Mouse (Mus musculus): Measurements from ENCODE around the gene Ptprc. TPM values are rescaled to one million over a fixed set of nuclear protein-coding genes. Genes with fewer than 3 reads are reported as not detected.

The Ptprc gene
- total and polyA plus RNA-seq, 3 experiments = 13.1 to 15.1 TPM; not detected in 1

DNA sequence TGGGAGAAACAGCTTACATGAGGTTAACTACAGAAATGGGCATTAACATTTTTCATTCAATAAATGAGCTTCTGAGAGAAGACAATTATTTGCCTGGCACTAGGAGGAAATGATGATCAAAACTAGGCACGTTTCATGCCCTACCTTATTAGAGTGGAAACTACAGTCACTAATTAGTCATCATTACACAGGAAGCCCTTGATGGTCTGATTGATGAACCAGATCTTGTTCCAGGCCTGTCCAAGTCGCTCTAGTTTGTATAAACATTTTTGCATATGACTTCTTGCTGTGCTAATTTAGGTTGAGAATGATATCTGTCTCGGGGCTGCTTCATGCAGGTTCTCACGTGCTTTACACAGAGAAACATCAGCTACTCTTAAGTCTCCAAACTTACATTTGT, 10.4 kb upstream of the Ptprc start:
- H3K4me1 ChIP-seq (ENCODE audit: control insufficient read depth in 1 of 2, insufficient read depth in 2 of 2, low read length in 2 of 2) = no peaks in the 10 kb centered on the region
- H3K9me3 ChIP-seq (replicated peaks; ENCODE audit: insufficient read depth, low read length) = no peaks in the 10 kb centered on the region
- no peak overlapping the region for H3K4me3 ChIP-seq (ENCODE audit: control insufficient read depth in 1 of 2, insufficient read depth in 1 of 2, low read depth in 2 of 2, low read length in 2 of 2)
- no peaks in the 10 kb centered on the region for H3K36me3 ChIP-seq (ENCODE audit: control insufficient read depth in 1 of 2, insufficient read depth in 2 of 2, low read length in 2 of 2)
- H3K27me3 ChIP-seq (ENCODE audit: control insufficient read depth in 1 of 2, insufficient read depth in 2 of 2, low read length in 2 of 2) = no peaks in the 10 kb centered on the region
- H3K79me2 ChIP-seq (ENCODE audit: control insufficient read depth, insufficient read depth, low read length, poor library complexity) = no peaks in the 10 kb centered on the region
- H3K9ac ChIP-seq (ENCODE audit: control insufficient read depth, low read depth, low read length, poor library complexity, severe bottlenecking) = no peak overlapping the region
- no peak for DNase-seq (ENCODE audit: low read depth, low spot score)
- TF ChIP-seq MAZ (IDR thresholded peaks at IDR 0.05; ENCODE audit: low read depth, low read length) (no peak), ZC3H11A (IDR thresholded peaks at IDR 0.05; ENCODE audit: low read depth, low read length) (no peak), RAD21 (IDR thresholded peaks at IDR 0.05; ENCODE audit: low read depth, low read length) (no peak), ZKSCAN1 (IDR thresholded peaks at IDR 0.05; ENCODE audit: low read depth, low read length) (no peak), GABPA (IDR thresholded peaks at IDR 0.05; ENCODE audit: low read depth, low read length) (no peak)
- no peak overlapping the region for H3K27ac ChIP-seq (ENCODE audit: control insufficient read depth, low read depth, low read length)

DNA sequence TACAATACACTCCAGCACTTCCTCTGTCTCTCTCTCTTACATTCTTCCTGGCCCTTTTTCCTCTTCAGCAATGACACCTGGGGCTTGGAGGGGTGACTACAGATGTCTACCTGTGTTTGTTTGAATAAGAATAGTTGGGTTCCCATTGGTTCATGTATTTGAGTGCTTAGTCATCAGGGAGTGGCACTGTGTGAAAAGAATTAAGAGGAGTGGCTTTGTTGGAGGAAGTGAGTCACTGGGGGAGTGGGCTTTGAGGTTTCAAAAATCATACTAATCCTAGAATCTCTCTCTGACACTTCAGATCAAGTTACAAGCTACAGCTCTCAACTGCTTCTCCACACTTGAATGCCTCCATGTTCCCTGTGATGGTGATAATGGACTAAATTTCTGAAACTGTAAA, 4.6 kb upstream of the Ptprc start:
- Histone ChIP-seq H3K27me3 (ENCODE audit: control insufficient read depth in 1 of 2, insufficient read depth in 2 of 2, low read length in 2 of 2) (no peaks in the 10 kb centered on the region), H3K9me3 (replicated peaks; ENCODE audit: insufficient read depth, low read length) (no peaks in the 10 kb centered on the region)

DNA sequence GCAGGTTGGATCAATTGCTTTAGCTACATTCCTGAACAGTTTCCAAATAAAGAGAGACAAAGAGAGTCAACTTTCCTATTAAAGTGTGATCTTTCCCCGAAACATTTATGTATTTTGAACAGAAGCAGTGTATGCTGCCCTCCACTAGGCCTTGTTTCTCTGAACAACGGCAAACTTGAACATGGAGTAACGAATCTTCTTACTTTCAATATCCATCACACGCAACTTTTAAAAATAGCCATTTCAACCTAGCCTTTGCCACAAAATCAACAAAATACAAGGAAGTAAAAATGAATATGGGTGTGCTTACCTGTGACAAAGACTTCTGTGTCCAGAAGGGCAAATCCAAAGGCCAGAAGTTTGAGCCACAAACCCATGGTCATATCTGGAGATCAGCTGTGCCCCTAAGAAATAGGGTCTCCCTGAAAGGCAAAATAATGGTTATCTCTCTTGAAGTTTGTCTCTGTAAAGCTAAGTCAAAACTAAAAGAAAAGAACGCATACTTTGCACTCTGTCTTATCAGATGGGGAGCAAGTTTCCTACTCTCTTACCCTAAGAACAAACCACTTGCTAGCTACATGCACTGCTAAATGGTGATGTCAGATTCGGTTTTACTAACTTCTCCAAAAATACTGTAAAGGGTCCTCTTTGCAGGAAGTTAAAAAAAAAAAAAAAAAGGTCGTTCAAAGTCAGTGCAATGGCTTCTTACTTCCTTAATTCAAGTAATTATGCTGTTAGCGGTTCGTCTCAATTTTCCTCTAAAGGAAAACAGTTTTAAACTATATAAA, 609 bp downstream of the Ptprc start:
- peaks cover 11% of the 10 kb centered on the region for H3K79me2 ChIP-seq (ENCODE audit: control insufficient read depth, insufficient read depth, low read length, poor library complexity)
- H3K9me3 ChIP-seq (replicated peaks; ENCODE audit: insufficient read depth, low read length) = no peaks in the 10 kb centered on the region
- H3K36me3 ChIP-seq (ENCODE audit: control insufficient read depth in 1 of 2, insufficient read depth in 2 of 2, low read length in 2 of 2) = peaks cover 0 to 11% of the 10 kb centered on the region in 2 experiments; a peak in 2 of 4 replicates
- peak; percentile 88 for DNase-seq (ENCODE audit: low read depth, low spot score)
- H3K4me1 ChIP-seq (ENCODE audit: control insufficient read depth in 1 of 2, insufficient read depth in 2 of 2, low read length in 2 of 2) = peaks cover 5 to 7% of the 10 kb centered on the region in 2 experiments
- H3K27me3 ChIP-seq (ENCODE audit: control insufficient read depth in 1 of 2, insufficient read depth in 2 of 2, low read length in 2 of 2) = no peaks in the 10 kb centered on the region
- H3K4me3 ChIP-seq (ENCODE audit: control insufficient read depth in 1 of 2, insufficient read depth in 1 of 2, low read depth in 2 of 2, low read length in 2 of 2) = peak overlapping the region; percentile 68 to 76
- H3K27ac ChIP-seq (ENCODE audit: control insufficient read depth, low read depth, low read length) = peak overlapping the region; percentile 89
- peak overlapping the region; percentile 72 for H3K9ac ChIP-seq (ENCODE audit: control insufficient read depth, low read depth, low read length, poor library complexity, severe bottlenecking)
- TF ChIP-seq MYB (IDR thresholded peaks at IDR 0.05; ENCODE audit: low read depth, low read length) (no peak), MAX (IDR thresholded peaks at IDR 0.05; ENCODE audit: low read length) (no peak), USF1 (IDR thresholded peaks at IDR 0.05; ENCODE audit: low read depth, low read length) (no peak), POLR2A (IDR thresholded peaks at IDR 0.05; ENCODE audit: control insufficient read depth in 1 of 2, insufficient read depth in 1 of 2, low read depth in 1 of 2, low read length in 2 of 2, poor library complexity in 1 of 2) (peak in 1 of 2 experiments; percentile 45; a peak in 1 of 4 replicates), USF2 (IDR thresholded peaks at IDR 0.05; ENCODE audit: borderline replicate concordance in 1 of 2, insufficient read depth in 1 of 2, low read depth in 1 of 2, low read length in 2 of 2) (no peak), BHLHE40 (IDR thresholded peaks at IDR 0.05; ENCODE audit: borderline replicate concordance, low read depth, low read length) (no peak), GATA1 (IDR thresholded peaks at IDR 0.05; ENCODE audit: low read depth, low read length) (peak; percentile 88), MEF2A (IDR thresholded peaks at IDR 0.05; ENCODE audit: extremely low read depth, insufficient replicate concordance, low read depth, low read length, poor library complexity, severe bottlenecking) (no peak), EP300 (IDR thresholded peaks at IDR 0.05; ENCODE audit: low read depth in 1 of 2, low read length in 2 of 2) (peak; percentile 31 to 58; a peak in 3 of 4 replicates), POLR2AphosphoS2 (IDR thresholded peaks at IDR 0.05; ENCODE audit: low read length) (no peak), RAD21 (IDR thresholded peaks at IDR 0.05; ENCODE audit: low read depth, low read length) (no peak), RCOR1 (IDR thresholded peaks at IDR 0.05; ENCODE audit: low read depth, low read length) (peak; percentile 65; the same call in 1 of the 2 replicates), NRF1 (IDR thresholded peaks at IDR 0.05; ENCODE audit: insufficient read depth, low read depth, low read length, poor library complexity, severe bottlenecking) (no peak)

More for the DNA sequence above, 4.6 kb upstream of the Ptprc start:
- no peak overlapping the region for H3K4me3 ChIP-seq (ENCODE audit: control insufficient read depth in 1 of 2, insufficient read depth in 1 of 2, low read depth in 2 of 2, low read length in 2 of 2)
- H3K36me3 ChIP-seq (ENCODE audit: control insufficient read depth in 1 of 2, insufficient read depth in 2 of 2, low read length in 2 of 2) = peaks cover 0 to 5% of the 10 kb centered on the region in 2 experiments; a peak in 2 of 4 replicates
- TF ChIP-seq E2F4 (IDR thresholded peaks at IDR 0.05; ENCODE audit: borderline replicate concordance, low read depth, low read length) (no peak), MYB (IDR thresholded peaks at IDR 0.05; ENCODE audit: low read depth, low read length) (no peak), KAT2A (conservative IDR thresholded peaks at IDR 0.05; ENCODE audit: low read depth, low read length) (no peak), ETS1 (IDR thresholded peaks at IDR 0.05; ENCODE audit: low read depth, low read length) (no peak), CHD1 (IDR thresholded peaks at IDR 0.05; ENCODE audit: low read depth, low read length) (no peak), RCOR1 (IDR thresholded peaks at IDR 0.05; ENCODE audit: low read depth, low read length) (no peak), MAFK (IDR thresholded peaks at IDR 0.05; ENCODE audit: borderline replicate concordance, low read depth, low read length) (no peak), MEF2A (IDR thresholded peaks at IDR 0.05; ENCODE audit: extremely low read depth, insufficient replicate concordance, low read depth, low read length, poor library complexity, severe bottlenecking) (no peak), POLR2AphosphoS5 (IDR thresholded peaks at IDR 0.05; ENCODE audit: borderline replicate concordance, low read depth, low read length) (no peak), USF1 (IDR thresholded peaks at IDR 0.05; ENCODE audit: low read depth, low read length) (no peak), ZKSCAN1 (IDR thresholded peaks at IDR 0.05; ENCODE audit: low read depth, low read length) (no peak), POLR2AphosphoS2 (IDR thresholded peaks at IDR 0.05; ENCODE audit: low read length) (no peak), CHD2 (IDR thresholded peaks at IDR 0.05; ENCODE audit: low read length) (no peak), ZC3H11A (IDR thresholded peaks at IDR 0.05; ENCODE audit: low read depth, low read length) (no peak), NELFE (IDR thresholded peaks at IDR 0.05; ENCODE audit: low read depth, low read length) (no peak), SMC3 (IDR thresholded peaks at IDR 0.05; ENCODE audit: low read depth, low read length) (no peak), UBTF (IDR thresholded peaks at IDR 0.05; ENCODE audit: borderline replicate concordance, insufficient read depth, low read depth, low read length) (no peak), TAL1 (IDR thresholded peaks at IDR 0.05; ENCODE audit: low read length) (no peak), GATA1 (IDR thresholded peaks at IDR 0.05; ENCODE audit: low read depth, low read length) (no peak)
- H3K4me1 ChIP-seq (ENCODE audit: control insufficient read depth in 1 of 2, insufficient read depth in 2 of 2, low read length in 2 of 2) = peaks cover 0 to 4% of the 10 kb centered on the region in 2 experiments; a peak in 2 of 4 replicates
- no peaks in the 10 kb centered on the region for H3K79me2 ChIP-seq (ENCODE audit: control insufficient read depth, insufficient read depth, low read length, poor library complexity)
- H3K27ac ChIP-seq (ENCODE audit: control insufficient read depth, low read depth, low read length) = no peak overlapping the region
- DNase-seq (ENCODE audit: low read depth, low spot score) = peak; percentile 42
- no peak overlapping the region for H3K9ac ChIP-seq (ENCODE audit: control insufficient read depth, low read depth, low read length, poor library complexity, severe bottlenecking)

All from MEL (cell line).